Mouse (Mus musculus) hindbrain, embryonic 14.5 days (tissue): ENCODE results near the gene Ugt1a1. TPM values are rescaled to one million over a fixed set of nuclear protein-coding genes. Genes with fewer than 3 reads are reported as not detected.
"Not testable (repeated sequence)": the region's sequence is repeated elsewhere in the genome, so short reads cannot be mapped to it uniquely, and the experiment has no call there.

Source experiments
- ATAC-seq: fragments of 200-750 bp; cut with Nextera tagmentation; 2 replicates; pipeline ENCODE4 v1.8.0; 2017; ENCODE audit warnings: moderate number of reproducible peaks, mild to moderate bottlenecking, moderate TSS enrichment, moderate library complexity; ENCODE audit not compliant: low FRiP score
- DNase-seq: peaks from one replicate; pipeline ENCODE4 v3.0.0-alpha.2; 2015; ENCODE audit warnings: low spot score
- H3K27ac ChIP-seq: fragments of 300-500 bp; sonication (generic); 2 replicates; pipeline ENCODE4 v1.5.1; 2014; ENCODE audit warnings: mild to moderate bottlenecking, moderate library complexity
- H3K27me3 ChIP-seq: fragments of 300-500 bp; sonication (generic); 2 replicates; pipeline ENCODE4 v1.6.1; 2014; ENCODE audit warnings: mild to moderate bottlenecking, low read length, mixed read lengths; ENCODE audit not compliant: control insufficient read depth, insufficient read depth
- H3K36me3 ChIP-seq: fragments of 300-500 bp; sonication (generic); replicated peaks from 2 replicates; pipeline ENCODE4 v1.6.1; 2014; ENCODE audit not compliant: control insufficient read depth, insufficient read depth
- H3K4me1 ChIP-seq: fragments of 300-500 bp; sonication (generic); replicated peaks from 2 replicates; pipeline ENCODE4 v1.6.1; 2014; ENCODE audit warnings: antibody characterized with exemption, low read length, mixed read lengths; ENCODE audit not compliant: control insufficient read depth, insufficient read depth
- H3K4me2 ChIP-seq: fragments of 300-500 bp; sonication (generic); replicated peaks from 2 replicates; pipeline ENCODE4 v1.6.1; 2014; ENCODE audit warnings: mild to moderate bottlenecking, moderate library complexity
- H3K4me3 ChIP-seq: fragments of 300-500 bp; sonication (generic); replicated peaks from 2 replicates; pipeline ENCODE4 v1.5.1; 2014; ENCODE audit warnings: mild to moderate bottlenecking, low read length
- H3K9ac ChIP-seq: fragments of 300-500 bp; sonication (generic); 2 replicates; pipeline ENCODE4 v1.6.1; 2014
- H3K9me3 ChIP-seq: fragments of 300-500 bp; sonication (generic); 2 replicates; pipeline ENCODE4 v1.6.1; 2016; ENCODE audit warnings: low read length; ENCODE audit not compliant: control insufficient read depth
- WGBS: fragments of 180-500 bp; shearing (Covaris S2); extraction: QIAGEN DNeasy Blood & Tissue Kit; methylation state at CpG from one replicate; pipeline ENCODE4 v1.1.7; 2014; 5-methylcytosine and 5-hydroxymethylcytosine counted together
- polyA plus RNA-seq: library from polyadenylated mRNA; unstranded; fragments of >200 nt; fragmentation: Nextera tagmentation; extraction: Ambion mirVana; gene quantifications from 2 replicates; pipeline ENCODE4 v1.2.1, GENCODE M21; 2014

The Ugt1a1 gene
- polyA plus RNA-seq, 1 experiment from 2014 or later: not detected

GRCm38 (mm10) chr1:88224029-88224776, 12.4 kb downstream of the Ugt1a1 start:
- Histone ChIP-seq H3K27ac (no peak overlapping the region), H3K4me2 (no peak overlapping the region), H3K4me3 (no peak overlapping the region), H3K4me1 (no peaks in the 10 kb centered on the region), H3K9ac (no peak overlapping the region), H3K27me3 (no peaks in the 10 kb centered on the region), H3K36me3 (no peaks in the 10 kb centered on the region), H3K9me3 (peaks cover 46% of the 10 kb centered on the region)
- WGBS: 75% methylated on average over 2 of the region's 2 CpGs
- DNase-seq: no peak
- no peak for ATAC-seq

GRCm38 (mm10) chr1:88225301-88225700, 13.5 kb downstream of the Ugt1a1 start:
- ATAC-seq, H3K27me3 ChIP-seq: not testable (repeated sequence)
- 40% methylated on average over 2 of the region's 2 CpGs for WGBS

DNA sequence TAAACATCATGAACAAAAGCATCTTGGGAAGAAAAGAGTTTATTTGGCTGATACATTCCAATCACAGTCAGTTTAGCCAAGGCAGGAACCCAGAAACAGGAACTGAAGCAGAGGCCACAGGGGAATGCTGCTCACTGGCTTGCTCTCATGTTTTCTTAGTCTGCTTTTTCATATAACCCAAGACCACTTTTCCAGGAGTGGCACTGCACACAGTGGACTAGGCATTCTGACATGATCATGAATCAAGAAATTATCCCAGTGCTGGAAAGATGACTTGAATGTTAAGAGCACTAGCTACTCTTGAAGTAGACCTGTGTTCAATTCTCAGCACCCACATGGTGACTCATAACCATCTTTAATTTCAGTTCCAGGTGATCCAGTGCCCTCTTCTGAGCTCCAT, 14.0 kb downstream of the Ugt1a1 start:
- no peaks in the 10 kb centered on the region for H3K4me1 ChIP-seq
- H3K27me3 ChIP-seq: no peaks in the 10 kb centered on the region
- H3K27ac ChIP-seq: no peak overlapping the region
- peaks cover 62% of the 10 kb centered on the region for H3K9me3 ChIP-seq
- no peak overlapping the region for H3K9ac ChIP-seq
- H3K4me2 ChIP-seq: no peak overlapping the region
- ATAC-seq: no peak
- DNase-seq: no peak
- H3K36me3 ChIP-seq: no peaks in the 10 kb centered on the region
- H3K4me3 ChIP-seq: no peak overlapping the region

More at GRCm38 (mm10) chr1:88225301-88225700, 13.5 kb downstream of the Ugt1a1 start:
- H3K9me3 ChIP-seq: peaks cover 57% of the 10 kb centered on the region
- not testable (repeated sequence) for H3K4me3 ChIP-seq, H3K27ac ChIP-seq, DNase-seq, H3K4me2 ChIP-seq, H3K9ac ChIP-seq, H3K4me1 ChIP-seq, H3K36me3 ChIP-seq

DNA sequence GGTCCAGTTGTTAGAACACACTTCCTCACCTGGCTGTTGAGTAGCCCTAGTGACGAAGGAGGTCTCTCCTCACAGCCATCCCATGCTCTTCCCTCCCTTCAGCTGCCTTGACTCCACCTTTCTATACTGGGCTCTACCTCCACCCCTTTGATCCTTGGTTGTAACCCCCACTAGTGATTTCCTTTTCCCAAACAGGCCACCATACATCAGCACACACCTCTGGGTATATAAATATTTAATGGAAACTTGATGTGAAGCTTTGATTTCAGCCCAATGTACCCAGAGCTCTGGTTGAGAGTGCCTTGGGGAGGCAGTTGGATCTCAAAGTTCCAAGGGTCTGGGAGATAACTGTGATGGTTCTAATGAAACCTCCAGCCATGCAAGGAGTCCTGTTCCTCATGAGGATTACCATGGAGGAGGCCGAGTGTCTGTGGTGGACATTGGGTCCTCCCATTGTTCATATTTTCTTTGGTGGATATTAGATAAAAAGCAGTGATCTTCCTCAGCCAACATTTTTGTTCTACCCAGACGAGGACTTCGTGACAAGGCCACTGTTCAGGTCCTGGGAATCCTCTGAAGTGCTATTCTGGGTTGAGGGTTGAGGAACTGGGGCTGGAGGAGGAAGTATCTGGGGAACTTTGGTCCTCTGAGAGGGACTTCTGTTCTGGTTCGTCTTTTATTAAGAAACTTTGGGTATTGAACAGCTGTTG, 15.1 kb downstream of the Ugt1a1 start, which contains the start of gene Mroh2a:
Gene Mroh2a (plus strand): TSS at position 317 of the 710 bp plus-strand sequence.
- no peaks in the 10 kb centered on the region for H3K27me3 ChIP-seq
- H3K9ac ChIP-seq: no peak within 1 kb of the TSS
- no peak within 1 kb of the TSS for H3K27ac ChIP-seq
- no peak within 1 kb of the TSS for H3K4me3 ChIP-seq
- H3K4me1 ChIP-seq: no peaks in the 10 kb centered on the region
- no peaks in the 10 kb centered on the region for H3K36me3 ChIP-seq
- WGBS: 58% methylated on average over 5 of the region's 5 CpGs
- H3K9me3 ChIP-seq: peaks cover 73% of the 10 kb centered on the region
- ATAC-seq (no peak), DNase-seq (no peak)
- H3K4me2 ChIP-seq: no peak within 1 kb of the TSS

- WGBS: 64% methylated on average over 2 of the region's 2 CpGs
- H3K36me3 ChIP-seq: no peaks in the 10 kb centered on the region
- no peak overlapping the region for H3K4me3 ChIP-seq
- H3K27me3 ChIP-seq: no peaks in the 10 kb centered on the region
- DNase-seq: no peak
- no peaks in the 10 kb centered on the region for H3K4me1 ChIP-seq
- ATAC-seq: no peak
- peaks cover 73% of the 10 kb centered on the region for H3K9me3 ChIP-seq
- no peak overlapping the region for H3K4me2 ChIP-seq
- no peak overlapping the region for H3K9ac ChIP-seq
- H3K27ac ChIP-seq: no peak overlapping the region
These were observed 15.7 kb downstream of the Ugt1a1 start for GRCm38 (mm10) chr1:88227482-88227881.

GRCm38 (mm10) chr1:88228121-88228520, 16.4 kb downstream of the Ugt1a1 start:
- H3K4me2 ChIP-seq: no peak overlapping the region
- H3K36me3 ChIP-seq: no peaks in the 10 kb centered on the region
- ATAC-seq (no peak), DNase-seq (no peak)
- no peak overlapping the region for H3K27ac ChIP-seq
- no peak overlapping the region for H3K4me3 ChIP-seq
- WGBS: 69% methylated on average over 7 of the region's 7 CpGs
- peaks cover 79% of the 10 kb centered on the region for H3K9me3 ChIP-seq
- no peak overlapping the region for H3K9ac ChIP-seq
- no peaks in the 10 kb centered on the region for H3K4me1 ChIP-seq
- no peaks in the 10 kb centered on the region for H3K27me3 ChIP-seq

GRCm38 (mm10) chr1:88229566-88229965, 17.8 kb downstream of the Ugt1a1 start:
- ATAC-seq (no peak), DNase-seq (no peak)
- H3K4me2 ChIP-seq: no peak overlapping the region
- no peaks in the 10 kb centered on the region for H3K36me3 ChIP-seq
- H3K27ac ChIP-seq: no peak overlapping the region
- WGBS: 83% methylated on average over 3 of the region's 3 CpGs
- H3K4me3 ChIP-seq: no peak overlapping the region
- no peak overlapping the region for H3K9ac ChIP-seq
- no peaks in the 10 kb centered on the region for H3K27me3 ChIP-seq
- H3K9me3 ChIP-seq: peaks cover 94% of the 10 kb centered on the region
- no peaks in the 10 kb centered on the region for H3K4me1 ChIP-seq

DNA sequence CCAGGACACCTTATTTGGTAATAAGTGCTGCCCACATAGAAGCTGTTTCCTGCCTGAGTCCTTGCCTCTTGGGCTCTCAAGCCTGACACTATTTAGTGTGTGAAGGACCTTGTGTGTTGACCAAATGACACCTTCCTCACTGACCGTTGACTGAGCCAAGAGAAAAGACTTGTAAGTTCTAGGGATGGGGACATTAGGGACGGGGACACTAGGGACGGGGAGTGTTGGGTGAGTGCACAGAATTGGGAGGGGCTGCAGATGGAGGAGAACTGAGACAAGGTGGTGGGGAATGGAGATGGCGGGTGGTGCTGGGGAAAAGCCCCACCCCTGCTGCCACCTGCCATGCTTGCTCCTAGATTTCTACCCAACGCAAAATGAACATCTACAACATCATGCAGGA, 18.2 kb downstream of the Ugt1a1 start:
- DNase-seq (no peak), ATAC-seq (no peak)
- H3K4me2 ChIP-seq: no peak overlapping the region
- no peak overlapping the region for H3K4me3 ChIP-seq
- WGBS: 87% methylated on average over 5 of the region's 5 CpGs
- no peaks in the 10 kb centered on the region for H3K27me3 ChIP-seq
- H3K9ac ChIP-seq: no peak overlapping the region
- H3K4me1 ChIP-seq: no peaks in the 10 kb centered on the region
- peaks cover 98% of the 10 kb centered on the region for H3K9me3 ChIP-seq
- no peak overlapping the region for H3K27ac ChIP-seq
- no peaks in the 10 kb centered on the region for H3K36me3 ChIP-seq

DNA sequence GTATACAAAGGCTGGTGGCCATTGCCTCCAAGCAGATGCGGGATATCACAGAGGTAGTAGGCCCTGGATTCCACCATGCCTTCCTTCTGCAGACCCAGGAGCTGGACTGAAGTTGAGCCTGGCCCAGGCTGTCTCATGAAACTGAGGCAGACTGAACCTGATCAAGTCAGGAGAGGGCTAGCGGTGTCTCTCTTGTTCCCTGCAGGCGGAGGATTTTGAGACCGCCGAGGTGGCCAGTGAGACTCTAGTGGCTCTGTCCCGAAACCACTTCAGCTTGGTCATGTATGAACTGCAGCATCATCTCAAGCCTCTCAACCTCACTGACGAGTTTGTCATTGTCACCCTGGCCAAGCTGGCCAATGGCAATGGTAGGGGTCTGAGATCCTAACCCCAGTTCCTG, 18.7 kb downstream of the Ugt1a1 start:
- peaks cover 100% of the 10 kb centered on the region for H3K9me3 ChIP-seq
- 70% methylated on average over 7 of the region's 7 CpGs for WGBS
- no peak overlapping the region for H3K27ac ChIP-seq
- H3K4me2 ChIP-seq: no peak overlapping the region
- ATAC-seq (no peak), DNase-seq (no peak)
- no peaks in the 10 kb centered on the region for H3K27me3 ChIP-seq
- H3K4me3 ChIP-seq: no peak overlapping the region
- no peak overlapping the region for H3K9ac ChIP-seq
- H3K4me1 ChIP-seq: no peaks in the 10 kb centered on the region
- no peaks in the 10 kb centered on the region for H3K36me3 ChIP-seq
